Mouse (Mus musculus): ENCODE measurements at regions not wholly inside any gene's neighbourhood (a gene's known extent, or its start where the extent isn't known, plus 50 kb on each side); places are given as distances from the start of the nearest gene placed in this dataset.

DNA sequence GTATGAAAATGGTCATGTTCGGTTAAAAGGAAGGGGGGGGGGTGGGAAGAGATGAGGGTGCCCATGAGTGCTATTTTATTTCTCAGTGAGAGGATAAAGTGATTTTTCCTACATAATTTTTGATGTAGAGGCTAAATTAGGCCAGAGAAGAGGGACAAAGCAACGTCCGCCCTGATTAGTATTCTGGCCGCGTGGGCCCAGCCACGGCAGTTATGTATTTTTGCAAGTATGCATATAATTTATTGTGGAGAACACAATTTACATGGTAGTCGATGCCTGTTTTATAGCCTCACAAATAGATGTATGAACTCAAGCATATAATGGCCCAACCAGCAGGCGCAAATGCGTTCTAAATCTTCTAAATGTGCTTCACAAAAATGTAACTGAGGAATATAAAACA, 132.8 kb downstream of the Mrm1 start:
- Histone ChIP-seq H3K4me2 (ENCODE audit: low read depth) (no peak overlapping the region), H3ac (ENCODE audit: control insufficient read depth, insufficient read length) (no peak overlapping the region), H3K4me3 (no peak overlapping the region), H3K79me2 (ENCODE audit: control insufficient read depth, insufficient read depth) (no peaks in the 10 kb centered on the region), H3K36me3 (ENCODE audit: control insufficient read depth, insufficient read depth) (no peaks in the 10 kb centered on the region), H3K27me3 (ENCODE audit: control insufficient read depth, insufficient read depth, insufficient read length) (peaks cover 33% of the 10 kb centered on the region)
- TF ChIP-seq REST (IDR thresholded peaks at IDR 0.05; ENCODE audit: insufficient read depth, insufficient read length): no peak
- no peak for TF ChIP-seq MYOG (IDR thresholded peaks at IDR 0.05; ENCODE audit: control insufficient read depth in 1 of 3, insufficient read depth in 1 of 3, insufficient read length in 2 of 3, low read depth in 2 of 3)
- TF ChIP-seq POLR2AphosphoS2 (IDR thresholded peaks at IDR 0.05; ENCODE audit: insufficient read length, low read depth): no peak
- TF ChIP-seq TCF3 (IDR thresholded peaks at IDR 0.05; ENCODE audit: insufficient read length, low read depth): no peak
- TF ChIP-seq MYOD1 (IDR thresholded peaks at IDR 0.05; ENCODE audit: control insufficient read depth in 1 of 3, insufficient read length in 2 of 3, low read depth in 2 of 3): no peak
- TF ChIP-seq TCF12 (IDR thresholded peaks at IDR 0.05; ENCODE audit: insufficient read depth, poor library complexity, severe bottlenecking): no peak
- TF ChIP-seq POLR2A (IDR thresholded peaks at IDR 0.05; ENCODE audit: insufficient read length, low read depth): no peak
- TF ChIP-seq E2F4 (IDR thresholded peaks at IDR 0.05; ENCODE audit: insufficient read depth): no peak
- TF ChIP-seq MAX (IDR thresholded peaks at IDR 0.05; ENCODE audit: low read depth): no peak
- TF ChIP-seq CEBPB (IDR thresholded peaks at IDR 0.05; ENCODE audit: insufficient read depth, poor library complexity, severe bottlenecking): no peak
- no peak for TF ChIP-seq SRF (IDR thresholded peaks at IDR 0.05; ENCODE audit: control insufficient read depth, insufficient read length, low read depth)
- no peak for TF ChIP-seq USF1 (IDR thresholded peaks at IDR 0.05; ENCODE audit: low read depth)

DNA sequence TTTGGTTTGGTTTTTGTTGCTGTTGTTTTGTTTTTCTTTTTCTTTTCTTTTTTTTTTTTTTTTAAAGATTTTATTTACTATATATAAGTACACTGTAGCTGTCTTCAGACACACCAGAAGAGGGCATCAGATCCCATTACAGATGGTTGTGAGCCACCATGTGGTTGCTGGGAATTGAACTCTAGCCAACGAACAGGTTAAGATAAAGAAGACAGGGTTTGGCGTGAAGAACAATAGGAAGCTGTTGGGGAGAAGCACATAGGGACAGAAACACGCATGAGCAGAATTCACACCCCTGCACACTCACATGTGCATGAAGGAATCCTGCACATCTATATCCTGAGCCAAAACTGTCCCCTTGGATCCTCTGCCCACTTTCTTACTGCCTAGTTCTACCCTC, 135.0 kb downstream of the Mrm1 start:
- TF ChIP-seq MYOG (IDR thresholded peaks at IDR 0.05; ENCODE audit: control insufficient read depth in 1 of 3, insufficient read depth in 1 of 3, insufficient read length in 2 of 3, low read depth in 2 of 3) (no peak), TCF12 (IDR thresholded peaks at IDR 0.05; ENCODE audit: insufficient read depth, poor library complexity, severe bottlenecking) (no peak), E2F4 (IDR thresholded peaks at IDR 0.05; ENCODE audit: insufficient read depth) (no peak)

DNA sequence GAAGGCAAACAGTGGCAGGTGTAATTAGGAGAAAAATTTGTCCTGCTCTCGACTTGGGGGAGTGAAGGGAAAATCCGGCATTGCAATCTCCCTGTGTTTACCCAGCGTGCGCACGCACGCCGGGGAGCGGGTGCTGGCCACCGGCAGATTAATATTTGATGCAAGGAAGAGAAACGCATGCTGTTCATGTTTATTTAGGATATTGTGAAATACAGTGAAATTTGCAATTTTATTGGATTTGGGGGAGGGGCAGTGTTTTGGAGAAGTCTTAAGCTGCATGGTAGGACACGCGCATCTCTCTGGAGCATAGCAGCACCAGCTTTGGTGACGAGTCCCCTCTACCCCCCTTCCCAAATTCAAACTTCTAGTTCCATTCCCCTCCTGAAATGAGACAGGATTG, 136.4 kb downstream of the Mrm1 start:
- Histone ChIP-seq H3K36me3 (ENCODE audit: control insufficient read depth, insufficient read depth) (no peaks in the 10 kb centered on the region), H3ac (ENCODE audit: control insufficient read depth, insufficient read length) (no peak overlapping the region), H3K4me3 (no peak overlapping the region), H3K4me2 (ENCODE audit: low read depth) (no peak overlapping the region), H3K79me2 (ENCODE audit: control insufficient read depth, insufficient read depth) (no peaks in the 10 kb centered on the region), H3K27me3 (ENCODE audit: control insufficient read depth, insufficient read depth, insufficient read length) (peaks cover 34% of the 10 kb centered on the region)
- TF ChIP-seq MYOD1 (IDR thresholded peaks at IDR 0.05; ENCODE audit: control insufficient read depth in 1 of 3, insufficient read length in 2 of 3, low read depth in 2 of 3) (no peak), MAX (IDR thresholded peaks at IDR 0.05; ENCODE audit: low read depth) (no peak), TCF3 (IDR thresholded peaks at IDR 0.05; ENCODE audit: insufficient read length, low read depth) (no peak), E2F4 (IDR thresholded peaks at IDR 0.05; ENCODE audit: insufficient read depth) (no peak), POLR2AphosphoS2 (IDR thresholded peaks at IDR 0.05; ENCODE audit: insufficient read length, low read depth) (no peak), MYOG (IDR thresholded peaks at IDR 0.05; ENCODE audit: control insufficient read depth in 1 of 3, insufficient read depth in 1 of 3, insufficient read length in 2 of 3, low read depth in 2 of 3) (no peak), SRF (IDR thresholded peaks at IDR 0.05; ENCODE audit: control insufficient read depth, insufficient read length, low read depth) (no peak), POLR2A (IDR thresholded peaks at IDR 0.05; ENCODE audit: insufficient read length, low read depth) (no peak), TCF12 (IDR thresholded peaks at IDR 0.05; ENCODE audit: insufficient read depth, poor library complexity, severe bottlenecking) (no peak), CEBPB (IDR thresholded peaks at IDR 0.05; ENCODE audit: insufficient read depth, poor library complexity, severe bottlenecking) (no peak), USF1 (IDR thresholded peaks at IDR 0.05; ENCODE audit: low read depth) (no peak), REST (IDR thresholded peaks at IDR 0.05; ENCODE audit: insufficient read depth, insufficient read length) (no peak)

More for the DNA sequence above, 135.0 kb downstream of the Mrm1 start:
- Histone ChIP-seq H3K36me3 (ENCODE audit: control insufficient read depth, insufficient read depth) (no peaks in the 10 kb centered on the region), H3K79me2 (ENCODE audit: control insufficient read depth, insufficient read depth) (no peaks in the 10 kb centered on the region), H3K27me3 (ENCODE audit: control insufficient read depth, insufficient read depth, insufficient read length) (peaks cover 34% of the 10 kb centered on the region), H3K4me2 (ENCODE audit: low read depth) (no peak overlapping the region), H3K4me3 (no peak overlapping the region), H3ac (ENCODE audit: control insufficient read depth, insufficient read length) (no peak overlapping the region)

DNA sequence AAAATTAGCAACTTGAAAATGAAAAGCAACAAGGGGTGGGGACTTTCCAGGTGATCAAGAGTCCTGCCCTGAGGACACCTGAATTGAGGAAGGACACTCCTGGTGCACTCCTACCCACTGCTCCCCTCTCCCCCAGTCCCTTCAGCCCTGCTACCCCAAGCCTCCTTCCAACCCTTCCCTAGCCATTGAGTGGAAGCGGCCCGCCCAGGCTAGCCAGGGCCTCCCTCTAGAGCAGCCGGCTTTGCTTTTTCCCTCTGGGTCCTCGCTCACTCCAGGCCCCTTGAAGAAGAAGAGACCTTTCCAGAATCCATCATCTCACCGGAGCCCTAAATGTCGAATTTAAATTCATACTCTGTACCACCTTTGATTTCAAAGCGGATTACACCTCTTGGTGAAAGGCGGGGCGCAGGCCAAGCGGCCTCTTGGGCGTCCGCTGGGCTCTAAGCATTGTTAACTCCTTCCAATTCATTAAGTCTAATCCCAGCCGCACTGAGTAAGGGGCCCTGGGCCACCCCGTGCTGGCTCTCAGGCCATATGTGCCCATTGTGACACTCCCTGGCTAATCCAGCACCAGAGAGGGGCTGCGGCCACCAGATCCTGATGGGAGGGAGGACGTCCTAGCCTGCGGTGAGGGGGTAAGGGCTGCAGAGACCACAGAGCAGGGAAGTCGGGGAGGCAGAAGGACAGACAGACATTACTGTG, 142.8 kb downstream of the Mrm1 start:
- H3K36me3 ChIP-seq (ENCODE audit: control insufficient read depth, insufficient read depth): no peaks in the 10 kb centered on the region
- H3K27me3 ChIP-seq (ENCODE audit: control insufficient read depth, insufficient read depth, insufficient read length): peaks cover 14% of the 10 kb centered on the region
- no peaks in the 10 kb centered on the region for H3K79me2 ChIP-seq (ENCODE audit: control insufficient read depth, insufficient read depth)
- no peak overlapping the region for H3ac ChIP-seq (ENCODE audit: control insufficient read depth, insufficient read length)
- H3K4me2 ChIP-seq (ENCODE audit: low read depth): no peak overlapping the region
- no peak overlapping the region for H3K4me3 ChIP-seq
- TF ChIP-seq USF1 (IDR thresholded peaks at IDR 0.05; ENCODE audit: low read depth) (no peak), MYOD1 (IDR thresholded peaks at IDR 0.05; ENCODE audit: control insufficient read depth in 1 of 3, insufficient read length in 2 of 3, low read depth in 2 of 3) (no peak), SRF (IDR thresholded peaks at IDR 0.05; ENCODE audit: control insufficient read depth, insufficient read length, low read depth) (no peak), TCF12 (IDR thresholded peaks at IDR 0.05; ENCODE audit: insufficient read depth, poor library complexity, severe bottlenecking) (no peak), POLR2A (IDR thresholded peaks at IDR 0.05; ENCODE audit: insufficient read length, low read depth) (no peak), MYOG (IDR thresholded peaks at IDR 0.05; ENCODE audit: control insufficient read depth in 1 of 3, insufficient read depth in 1 of 3, insufficient read length in 2 of 3, low read depth in 2 of 3) (no peak), POLR2AphosphoS2 (IDR thresholded peaks at IDR 0.05; ENCODE audit: insufficient read length, low read depth) (no peak), CEBPB (IDR thresholded peaks at IDR 0.05; ENCODE audit: insufficient read depth, poor library complexity, severe bottlenecking) (no peak), REST (IDR thresholded peaks at IDR 0.05; ENCODE audit: insufficient read depth, insufficient read length) (no peak), MAX (IDR thresholded peaks at IDR 0.05; ENCODE audit: low read depth) (no peak), TCF3 (IDR thresholded peaks at IDR 0.05; ENCODE audit: insufficient read length, low read depth) (no peak), E2F4 (IDR thresholded peaks at IDR 0.05; ENCODE audit: insufficient read depth) (no peak)
